Mouse (Mus musculus) CD4-positive helper T cell, adult 2 months (primary cell): ENCODE measurements around the gene Dscam.

Source experiments
- DNase-seq: peaks from one replicate; pipeline ENCODE4 v3.0.0-alpha.2; 2012; ENCODE audit warnings: low read depth, missing footprints, low spot score

The Dscam gene

GRCm38 (mm10) chr16:96774245-96774644 is 396.3 kb downstream of the Dscam start:
- no peak for DNase-seq

DNA sequence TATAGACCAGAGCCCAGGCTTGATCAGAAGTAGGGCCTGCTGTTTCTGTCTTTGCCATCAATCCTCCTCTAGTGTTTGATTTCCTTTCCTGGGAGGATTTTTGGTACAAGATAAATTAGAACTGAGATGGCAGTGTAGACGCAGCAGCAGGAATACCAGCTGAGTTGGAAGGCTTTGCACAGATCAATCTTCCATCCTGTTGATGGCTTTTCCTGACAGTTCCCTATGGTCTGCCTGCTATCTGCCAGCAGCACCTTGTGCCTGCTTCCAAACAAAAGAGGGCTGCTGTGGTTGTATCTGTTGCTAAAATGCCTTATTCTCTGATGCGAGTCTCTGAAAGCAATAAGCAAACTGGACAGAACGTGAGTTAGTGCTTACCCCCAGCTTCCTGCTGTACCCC is 402.6 kb downstream of the Dscam start:
- no peak for DNase-seq

GRCm38 (mm10) chr16:96767508-96767907 is 403.0 kb downstream of the Dscam start:
- DNase-seq, result no peak

DNA sequence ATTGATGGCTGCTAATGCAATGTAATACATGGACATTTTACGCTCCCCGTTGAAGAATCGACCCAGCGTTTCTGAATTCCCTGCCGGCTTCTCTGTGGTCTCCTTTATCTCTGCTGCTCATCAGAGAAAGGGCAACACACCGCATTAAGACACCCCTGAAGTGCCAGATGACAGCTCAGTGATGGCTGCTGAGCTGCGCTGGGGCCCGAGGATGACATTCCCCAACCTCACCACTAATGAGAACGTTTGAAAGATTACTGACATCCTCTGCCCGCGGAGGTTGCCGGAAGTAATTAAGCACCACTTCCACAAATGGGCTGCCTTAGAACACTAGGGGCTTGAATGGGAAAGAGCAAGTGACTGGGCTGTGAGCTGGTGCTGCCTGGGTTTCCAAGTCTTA is 409.3 kb downstream of the Dscam start:
- peak; percentile 5 for DNase-seq

DNA sequence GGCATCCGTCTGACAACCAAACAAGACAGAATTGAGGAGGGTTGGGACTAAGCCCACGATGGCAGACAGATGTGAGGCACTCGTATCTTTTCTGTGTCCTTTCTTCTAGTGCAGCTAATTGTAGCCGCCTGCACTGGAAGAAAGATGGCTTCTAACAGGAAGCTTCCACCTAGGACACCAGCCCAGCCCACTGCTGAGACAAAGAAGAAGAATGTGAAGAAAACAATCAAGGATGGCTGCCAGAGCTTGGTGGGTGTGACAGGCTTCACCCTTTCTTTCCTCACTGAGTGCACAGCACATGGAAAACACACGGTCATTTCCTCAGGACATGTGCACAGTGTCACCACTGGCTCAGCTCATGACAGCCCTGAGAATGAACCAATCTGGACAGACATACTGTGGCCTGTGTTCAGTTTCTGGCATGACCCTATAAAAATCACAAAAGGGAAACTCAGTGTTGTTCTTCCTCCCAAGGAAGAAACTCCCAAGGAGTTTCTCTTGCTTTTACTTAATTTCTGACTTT is 411.4 kb downstream of the Dscam start:
- DNase-seq, result no peak

- DNase-seq, result no peak
Measured at GRCm38 (mm10) chr16:96758381-96758780, 412.2 kb downstream of the Dscam start.

GRCm38 (mm10) chr16:96757588-96758313 is 412.8 kb downstream of the Dscam start:
- DNase-seq, result no peak

DNA sequence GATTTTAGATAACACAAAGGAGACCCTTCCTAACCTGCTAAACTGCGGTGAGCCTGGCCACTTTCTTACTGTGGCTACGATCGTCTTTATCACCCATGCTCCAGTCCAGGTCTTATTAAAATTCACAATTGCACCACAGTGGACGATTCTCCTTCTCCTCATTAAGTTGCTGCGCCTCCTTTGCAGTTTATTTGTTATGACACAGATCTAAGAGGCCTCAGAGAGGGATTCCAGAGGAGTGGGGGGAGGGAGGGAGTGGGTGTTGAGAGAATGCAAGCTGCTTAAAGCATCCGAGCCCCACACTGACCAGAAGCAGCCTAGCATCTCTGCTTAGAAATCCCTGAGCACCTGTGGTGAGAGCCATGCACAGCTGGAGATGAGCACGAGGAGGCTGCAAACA is 413.6 kb downstream of the Dscam start:
- no peak for DNase-seq

- no peak for DNase-seq
Measured at GRCm38 (mm10) chr16:96754971-96755504, 415.5 kb downstream of the Dscam start.

GRCm38 (mm10) chr16:96754381-96754780 is 416.2 kb downstream of the Dscam start:
- no peak for DNase-seq

DNA sequence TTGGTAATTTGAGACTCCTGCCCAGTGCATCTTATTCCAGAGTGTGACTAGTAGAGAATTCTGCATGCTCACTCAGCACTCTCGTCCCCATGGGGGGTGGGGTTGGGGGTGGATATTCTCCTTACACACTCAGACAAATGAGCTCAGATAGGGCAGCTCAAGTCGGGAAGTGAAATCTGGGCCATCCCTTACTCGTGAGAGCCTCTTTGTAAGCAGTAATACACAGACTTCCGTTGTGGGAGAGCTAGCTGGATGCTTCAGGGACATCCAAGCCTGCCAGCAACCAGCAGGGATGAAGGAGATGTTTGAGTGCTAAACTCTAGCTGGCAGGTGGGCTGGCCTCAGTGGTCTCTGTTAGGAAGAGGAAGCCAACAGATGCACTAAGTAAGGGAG is 416.8 kb downstream of the Dscam start:
- no peak for DNase-seq

GRCm38 (mm10) chr16:96753164-96753780 is 417.3 kb downstream of the Dscam start:
- DNase-seq, result no peak

GRCm38 (mm10) chr16:96742475-96743255 is 427.9 kb downstream of the Dscam start:
- DNase-seq, result no peak

DNA sequence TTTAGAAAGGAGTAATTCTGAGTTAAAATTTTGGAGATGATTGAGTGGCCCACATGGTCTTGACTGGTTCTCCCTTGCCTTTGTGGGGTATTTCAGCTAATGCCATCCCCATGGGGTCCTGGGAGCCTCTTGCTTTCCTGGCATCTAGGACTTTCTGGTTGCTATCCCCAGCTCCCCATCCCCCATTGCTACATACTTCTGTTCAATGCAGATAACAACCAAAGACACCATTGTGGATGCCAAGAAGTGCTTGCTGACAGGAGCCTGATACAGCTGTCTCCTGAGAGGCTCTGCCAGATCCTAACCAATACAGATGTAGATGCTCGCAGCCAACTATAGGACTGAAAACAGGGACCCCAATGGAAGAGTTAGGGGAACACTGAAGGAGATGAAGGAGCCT is 429.2 kb downstream of the Dscam start:
- DNase-seq, result no peak

GRCm38 (mm10) chr16:96740073-96741055 is 430.2 kb downstream of the Dscam start:
- no peak for DNase-seq

DNA sequence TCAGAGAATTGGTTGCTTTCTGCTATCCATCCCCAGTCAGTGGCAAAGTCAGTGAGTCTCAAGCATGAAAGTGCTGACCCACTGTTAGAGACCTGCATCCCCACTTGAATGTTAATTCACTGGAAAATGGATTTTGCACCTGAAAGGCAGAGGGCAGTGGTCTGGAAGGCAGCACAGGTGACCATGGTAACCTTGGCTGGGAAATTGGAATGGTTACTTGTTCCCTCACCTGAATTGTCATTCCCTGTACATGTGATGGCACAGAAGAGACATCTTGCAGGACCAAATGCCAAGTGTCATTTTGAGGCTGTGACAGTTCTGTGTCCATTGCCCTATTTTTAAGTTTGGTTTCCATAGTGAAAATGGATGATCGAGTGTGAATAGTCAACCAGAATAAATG is 434.1 kb downstream of the Dscam start:
- DNase-seq, result no peak

DNA sequence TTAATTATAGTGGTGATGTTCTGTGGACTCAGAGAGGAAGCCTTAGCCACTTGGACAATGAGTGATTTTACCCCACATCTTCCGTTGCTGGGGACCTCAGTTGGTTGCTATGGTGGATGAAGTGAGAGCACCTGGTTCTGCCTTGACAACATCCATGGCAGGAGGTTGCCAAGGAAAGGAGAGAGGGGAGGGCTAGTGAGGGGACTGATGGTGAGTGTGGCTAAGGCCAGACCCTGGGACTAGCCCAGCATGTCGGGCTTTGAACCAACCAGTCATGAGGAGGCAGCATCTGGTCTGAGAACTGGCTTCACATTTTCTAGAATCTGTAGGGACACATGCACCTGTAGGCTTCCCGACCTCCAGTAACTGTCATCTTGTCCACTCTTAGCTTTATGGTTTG is 439.7 kb downstream of the Dscam start:
- no peak for DNase-seq

DNA sequence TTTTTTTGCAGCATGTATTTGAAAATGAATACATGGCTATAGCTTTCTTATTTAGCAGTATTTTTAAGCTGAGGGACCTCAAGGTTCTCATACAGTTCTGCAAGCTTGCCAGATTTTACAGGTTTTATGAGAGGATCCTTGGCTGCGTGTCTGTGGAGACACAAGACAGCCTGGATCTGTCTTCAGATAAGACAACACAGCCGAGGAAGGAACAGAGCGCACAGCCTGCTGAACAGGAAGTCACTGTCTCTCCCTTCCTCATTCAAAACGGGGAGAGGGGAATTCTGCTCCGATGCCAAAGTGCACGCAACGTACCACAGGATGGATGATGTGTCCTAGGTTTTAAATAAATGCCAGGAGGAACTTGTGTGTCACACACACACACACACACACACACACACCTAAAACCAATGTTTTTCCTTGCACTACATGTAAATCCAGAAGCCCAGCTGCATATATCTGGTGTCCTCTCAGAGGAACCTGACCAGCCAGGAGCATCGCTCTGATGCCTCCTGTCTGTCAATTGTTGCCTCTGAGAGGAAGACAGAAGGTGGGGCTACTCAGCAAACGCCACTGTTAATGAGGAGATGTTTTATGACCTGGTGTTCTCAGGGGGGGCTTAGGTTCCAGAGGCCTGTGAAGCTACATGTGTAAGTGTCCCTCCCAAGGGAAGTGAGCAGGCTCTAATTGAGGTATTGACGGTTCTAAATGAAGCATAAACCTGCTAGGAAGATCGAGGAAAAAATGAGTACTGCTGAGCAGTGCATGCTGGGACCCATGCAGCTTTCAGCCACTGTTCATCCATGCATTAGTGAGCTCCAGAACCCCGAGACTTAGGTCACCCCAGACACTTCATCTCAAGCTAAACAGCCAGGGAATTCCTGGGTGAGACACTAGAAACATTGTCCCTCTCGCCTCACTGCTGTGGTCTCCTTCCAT is 442.4 kb downstream of the Dscam start:
- no peak for DNase-seq

DNA sequence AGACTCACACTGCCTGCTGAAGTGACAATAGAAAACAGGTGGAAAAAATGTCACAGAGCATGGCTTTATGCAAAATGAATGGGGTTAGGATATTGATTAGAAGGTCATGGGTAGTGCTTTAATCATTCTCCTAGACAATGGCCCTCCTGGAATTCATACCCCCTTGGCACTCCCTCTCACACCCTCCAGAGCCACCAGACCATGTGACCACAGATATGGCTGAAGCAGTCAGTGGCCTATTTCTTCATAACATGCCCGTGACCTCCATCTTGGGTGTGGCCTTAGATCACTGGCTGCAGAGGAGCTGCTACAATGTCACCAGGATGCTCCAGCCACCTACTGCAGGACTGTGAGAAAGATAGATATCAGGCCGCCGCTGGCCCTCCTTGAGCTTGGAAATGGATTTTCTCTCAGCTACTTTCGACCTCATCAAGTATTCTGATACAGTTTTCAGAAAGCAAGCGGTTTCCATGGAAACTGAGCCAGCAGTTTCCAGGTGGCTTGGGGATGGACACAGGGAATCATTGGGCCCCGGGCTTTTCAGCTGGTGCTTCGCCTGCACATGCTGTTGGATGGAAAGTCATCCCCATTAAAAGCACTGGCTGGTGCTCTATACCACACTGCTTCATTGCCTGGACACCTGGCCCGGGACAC is 445.4 kb downstream of the Dscam start:
- no peak for DNase-seq
